Mouse (Mus musculus) myocyte (in vitro differentiated cells): ENCODE measurements around the gene 9430015G10Rik.

Source experiments
- CEBPB ChIP-seq: IDR thresholded peaks from 2 replicates; pipeline ENCODE4 v1.6.1; 2011; ENCODE audit warnings: mild to moderate bottlenecking, moderate library complexity; ENCODE audit not compliant: poor library complexity, insufficient read depth, severe bottlenecking
- E2F4 ChIP-seq: IDR thresholded peaks from one replicate; pipeline ENCODE4 v1.6.1; 2011; ENCODE audit warnings: mild to moderate bottlenecking, control low read depth, moderate library complexity; ENCODE audit not compliant: insufficient read depth
- MAX ChIP-seq: IDR thresholded peaks from one replicate; pipeline ENCODE4 v1.6.1; 2011; ENCODE audit warnings: low read depth, mild to moderate bottlenecking, control low read depth
- MYOD1 ChIP-seq, 3 experiments: IDR thresholded peaks; one replicate each; pipeline ENCODE4 v1.6.1; 2011; ENCODE audit warnings: control low read depth in 2 of 3, low read depth in 2 of 3, mild to moderate bottlenecking in 2 of 3, moderate library complexity in 1 of 3; ENCODE audit not compliant: insufficient read length in 2 of 3, control insufficient read depth in 1 of 3
- POLR2A ChIP-seq: IDR thresholded peaks from one replicate; pipeline ENCODE4 v1.6.1; 2011; ENCODE audit warnings: low read depth, mild to moderate bottlenecking, control low read depth, moderate library complexity; ENCODE audit not compliant: insufficient read length
- POLR2AphosphoS2 ChIP-seq: IDR thresholded peaks from one replicate; pipeline ENCODE4 v1.6.1; 2011; ENCODE audit warnings: low read depth, control low read depth; ENCODE audit not compliant: insufficient read length
- REST ChIP-seq: IDR thresholded peaks from one replicate; pipeline ENCODE4 v1.6.1; 2011; ENCODE audit warnings: mild to moderate bottlenecking, control low read depth, moderate library complexity; ENCODE audit not compliant: insufficient read depth, insufficient read length
- TCF12 ChIP-seq: IDR thresholded peaks from one replicate; pipeline ENCODE4 v1.6.1; 2011; ENCODE audit warnings: mild to moderate bottlenecking, control low read depth; ENCODE audit not compliant: poor library complexity, insufficient read depth, severe bottlenecking
- USF1 ChIP-seq: IDR thresholded peaks from one replicate; pipeline ENCODE4 v1.6.1; 2011; ENCODE audit warnings: low read depth, mild to moderate bottlenecking, control low read depth, moderate library complexity

GRCm38 (mm10) chr4:156084096-156084879 lies 25.5 kb upstream of the 9430015G10Rik start:
- no peak for TF ChIP-seq POLR2AphosphoS2
- TF ChIP-seq POLR2A: no peak
- TF ChIP-seq USF1: no peak
- no peak for TF ChIP-seq TCF12
- TF ChIP-seq MYOD1 (IDR thresholded peaks at IDR 0.05; ENCODE audit: control insufficient read depth in 1 of 3, insufficient read length in 2 of 3, low read depth in 2 of 3): no peak
- no peak for TF ChIP-seq MAX
- TF ChIP-seq REST: no peak
- no peak for TF ChIP-seq E2F4
- TF ChIP-seq CEBPB: no peak
